Mouse (Mus musculus): Measurements from ENCODE around the gene Cyb5rl. TPM values are rescaled to one million over a fixed set of nuclear protein-coding genes. Genes with fewer than 3 reads are reported as not detected.
"Not testable (repeated sequence)": the region's sequence is repeated elsewhere in the genome, so short reads cannot be mapped to it uniquely, and the experiment has no call there.

Gene Cyb5rl
- polyA plus RNA-seq, 1 experiment from 2014 or later = 6.6 TPM

DNA sequence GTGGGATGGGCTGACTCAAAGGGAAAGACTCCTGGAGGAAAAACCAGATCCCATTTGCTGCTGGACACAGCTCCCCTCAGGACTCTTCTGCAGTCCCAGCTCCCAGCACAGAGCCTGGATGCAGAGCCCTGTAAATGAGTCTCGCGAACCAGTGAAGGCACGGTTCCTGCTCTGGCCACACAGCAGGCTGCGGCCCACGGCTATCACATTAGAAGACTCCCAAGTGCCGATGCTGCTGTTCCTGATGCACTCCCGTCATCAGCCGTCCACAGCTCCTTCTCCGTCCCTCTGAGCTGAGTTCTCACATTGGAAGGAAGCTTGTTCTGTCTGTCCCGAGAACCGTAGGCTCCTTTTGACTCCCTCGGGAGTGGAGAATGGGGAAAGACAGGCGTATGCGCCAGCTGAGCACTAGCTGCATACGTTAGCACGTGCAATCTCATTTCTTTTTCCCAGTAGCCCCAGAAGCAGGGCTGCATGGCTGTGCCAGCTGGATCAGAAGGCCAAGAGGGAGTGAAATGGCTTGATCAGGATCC, 30.1 kb downstream of the Cyb5rl start, which contains the start of gene Cdcp2:
TSS of gene Cdcp2 (plus strand) at position 51 of the 533 bp plus-strand sequence.
- 66% methylated on average over 16 of the region's 16 CpGs for WGBS
- Histone ChIP-seq H3K9me3 (no peaks in the 10 kb centered on the region), H3K9ac (no peak within 1 kb of the TSS), H3K27me3 (replicated peaks) (no peaks in the 10 kb centered on the region), H3K36me3 (no peaks in the 10 kb centered on the region), H3K4me2 (replicated peaks) (no peak within 1 kb of the TSS), H3K4me1 (replicated peaks) (peaks cover 8% of the 10 kb centered on the region; the same call in 1 of the 2 replicates), H3K27ac (no peak within 1 kb of the TSS), H3K4me3 (replicated peaks) (no peak within 1 kb of the TSS)
- ATAC-seq = no peak

DNA sequence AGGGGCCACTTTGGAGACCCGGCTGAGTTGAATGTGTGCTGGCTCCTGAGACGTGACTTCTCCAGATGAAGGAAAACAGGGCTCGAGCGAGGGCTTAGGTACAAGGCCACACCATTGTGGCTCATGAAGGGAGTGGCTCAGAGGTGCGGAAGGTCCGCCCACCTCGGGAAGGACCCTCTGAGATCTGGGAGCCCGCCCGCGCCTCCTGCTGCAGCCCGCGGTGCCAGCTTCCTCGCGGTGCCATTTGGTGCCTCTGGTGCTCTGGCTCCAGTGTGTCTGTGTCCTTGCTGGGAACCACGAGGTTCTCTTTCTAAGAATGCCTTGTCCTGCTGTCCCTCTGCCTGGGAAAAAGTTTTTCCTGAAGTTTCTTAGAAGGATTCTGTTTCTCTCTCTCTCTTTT, 31.1 kb downstream of the Cyb5rl start:
- Histone ChIP-seq H3K9me3 (no peaks in the 10 kb centered on the region), H3K27ac (no peak overlapping the region), H3K4me2 (replicated peaks) (no peak overlapping the region), H3K36me3 (no peaks in the 10 kb centered on the region), H3K4me1 (replicated peaks) (peaks cover 8% of the 10 kb centered on the region; the same call in 1 of the 2 replicates), H3K9ac (no peak overlapping the region), H3K27me3 (replicated peaks) (no peaks in the 10 kb centered on the region), H3K4me3 (replicated peaks) (no peak overlapping the region)
- WGBS = 42% methylated on average over 15 of the region's 15 CpGs
- no peak for ATAC-seq

DNA sequence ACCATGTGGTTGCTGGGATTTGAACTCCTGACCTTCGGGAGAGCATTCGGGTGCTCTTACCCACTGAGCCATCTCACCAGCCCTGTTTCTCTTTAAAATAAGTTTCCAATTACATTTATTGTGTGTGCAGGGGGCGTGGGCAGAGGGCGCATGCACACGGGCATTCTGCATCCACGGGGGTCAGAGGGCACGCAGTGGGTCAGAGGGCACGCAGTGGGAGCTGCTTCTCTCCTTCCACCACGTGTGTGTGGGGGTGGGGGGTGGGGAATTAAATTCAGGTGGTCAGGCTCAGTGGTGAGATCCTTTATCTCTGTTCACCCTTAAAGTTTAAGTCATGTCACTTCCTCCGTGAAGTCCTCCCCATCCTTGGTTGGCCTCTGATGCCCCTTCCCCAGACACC, 31.6 kb downstream of the Cyb5rl start:
- WGBS = 74% methylated on average over 10 of the region's 10 CpGs
- H3K27me3 ChIP-seq (replicated peaks) = no peaks in the 10 kb centered on the region
- no peak overlapping the region for H3K4me2 ChIP-seq (replicated peaks)
- H3K4me1 ChIP-seq (replicated peaks) = peaks cover 8% of the 10 kb centered on the region; the same call in 1 of the 2 replicates
- H3K27ac ChIP-seq = no peak overlapping the region
- no peak for ATAC-seq
- no peaks in the 10 kb centered on the region for H3K9me3 ChIP-seq
- no peak overlapping the region for H3K9ac ChIP-seq
- no peak overlapping the region for H3K4me3 ChIP-seq (replicated peaks)
- H3K36me3 ChIP-seq = no peaks in the 10 kb centered on the region

DNA sequence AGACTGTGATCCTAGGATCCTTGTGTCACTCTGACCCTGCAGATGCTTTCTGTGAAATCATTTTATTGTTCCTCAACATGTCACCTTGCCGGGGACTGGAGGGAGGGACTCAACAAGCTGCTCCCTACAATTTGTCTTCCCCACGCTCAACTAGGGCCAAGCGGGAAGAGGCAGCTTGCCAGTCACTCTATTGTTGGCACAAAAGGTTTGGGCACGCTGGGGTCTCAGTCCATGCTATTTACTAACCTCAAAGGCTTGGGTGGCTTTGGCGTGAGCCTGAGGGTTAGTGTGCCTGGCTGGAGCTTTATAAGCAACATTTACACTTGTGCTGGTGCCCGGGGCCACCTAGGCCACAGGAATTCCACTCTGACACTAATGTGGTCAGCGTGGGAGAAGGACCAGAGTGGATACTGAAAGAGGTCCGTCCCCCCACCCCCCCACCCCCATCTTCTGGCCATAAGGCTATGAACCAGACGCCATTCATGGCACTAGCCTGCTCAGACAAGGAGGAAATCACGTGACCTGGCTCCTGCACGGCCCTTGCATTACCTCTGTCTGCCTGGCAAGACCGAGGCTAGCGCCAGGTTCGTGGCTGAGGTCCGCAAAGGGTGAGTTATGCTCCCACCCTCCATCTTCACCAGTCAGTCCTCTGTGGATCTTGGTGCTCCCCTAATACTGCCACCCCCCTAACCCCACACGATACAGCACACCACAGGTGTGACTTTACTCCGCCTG, 32.2 kb downstream of the Cyb5rl start:
- WGBS = 72% methylated on average over 17 of the region's 17 CpGs
- Histone ChIP-seq H3K4me1 (replicated peaks) (peaks cover 8% of the 10 kb centered on the region; the same call in 1 of the 2 replicates), H3K9me3 (no peaks in the 10 kb centered on the region), H3K27me3 (replicated peaks) (no peaks in the 10 kb centered on the region), H3K27ac (no peak overlapping the region), H3K4me3 (replicated peaks) (no peak overlapping the region), H3K9ac (no peak overlapping the region), H3K36me3 (no peaks in the 10 kb centered on the region), H3K4me2 (replicated peaks) (no peak overlapping the region)
- no peak for ATAC-seq

DNA sequence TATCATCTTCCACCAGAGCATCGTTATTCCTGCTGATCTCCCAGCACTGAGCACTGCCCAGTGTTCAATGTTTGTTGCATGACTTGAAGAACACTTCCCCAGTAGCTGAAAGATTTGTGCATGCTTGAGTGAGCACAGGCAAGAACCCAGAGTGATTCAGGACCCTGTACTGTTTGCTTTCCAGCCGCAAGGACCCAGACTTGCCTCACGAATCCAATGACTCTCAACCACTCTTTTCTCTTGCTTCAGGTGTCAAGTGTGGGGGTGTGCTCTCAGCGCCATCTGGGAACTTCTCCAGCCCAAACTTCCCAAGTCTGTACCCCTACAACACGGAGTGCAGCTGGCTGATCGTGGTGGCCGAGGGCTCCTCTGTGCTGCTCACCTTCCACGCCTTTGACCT, 35.4 kb downstream of the Cyb5rl start:
- Histone ChIP-seq H3K9me3 (no peaks in the 10 kb centered on the region), H3K27ac (no peak overlapping the region), H3K4me2 (replicated peaks) (no peak overlapping the region), H3K4me3 (replicated peaks) (no peak overlapping the region), H3K4me1 (replicated peaks) (0 out of 2 replicates have a peak, but pooled peaks cover 6% of the 10 kb centered on the region), H3K36me3 (no peaks in the 10 kb centered on the region), H3K9ac (no peak overlapping the region), H3K27me3 (replicated peaks) (no peaks in the 10 kb centered on the region)
- WGBS = 73% methylated on average over 8 of the region's 8 CpGs
- no peak for ATAC-seq

DNA sequence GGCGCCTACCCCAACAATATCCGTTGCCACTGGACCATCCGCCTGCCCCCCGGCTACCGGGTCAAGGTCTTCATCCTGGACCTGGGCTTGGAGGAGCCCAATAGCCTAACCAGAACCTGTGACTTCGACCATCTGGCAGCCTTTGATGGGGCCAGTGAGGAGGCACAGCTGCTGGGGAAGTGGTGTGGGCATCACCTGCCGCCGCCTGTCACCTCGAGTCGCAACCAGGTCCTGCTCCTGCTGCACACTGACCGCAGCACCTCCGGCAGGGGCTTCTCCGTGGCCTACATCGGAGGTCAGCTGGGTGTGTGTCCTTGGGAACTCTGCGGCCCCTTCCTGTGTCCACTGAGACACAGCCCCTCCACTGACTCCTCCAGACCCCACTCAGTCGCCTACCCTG, 40.0 kb downstream of the Cyb5rl start:
- Histone ChIP-seq H3K4me2 (replicated peaks) (no peak overlapping the region), H3K27ac (no peak overlapping the region), H3K4me3 (replicated peaks) (no peak overlapping the region), H3K9me3 (no peaks in the 10 kb centered on the region), H3K36me3 (no peaks in the 10 kb centered on the region), H3K27me3 (replicated peaks) (no peaks in the 10 kb centered on the region), H3K4me1 (replicated peaks) (0 out of 2 replicates have a peak, but pooled peaks cover 6% of the 10 kb centered on the region), H3K9ac (no peak overlapping the region)
- 88% methylated on average over 16 of the region's 16 CpGs for WGBS
- no peak for ATAC-seq

DNA sequence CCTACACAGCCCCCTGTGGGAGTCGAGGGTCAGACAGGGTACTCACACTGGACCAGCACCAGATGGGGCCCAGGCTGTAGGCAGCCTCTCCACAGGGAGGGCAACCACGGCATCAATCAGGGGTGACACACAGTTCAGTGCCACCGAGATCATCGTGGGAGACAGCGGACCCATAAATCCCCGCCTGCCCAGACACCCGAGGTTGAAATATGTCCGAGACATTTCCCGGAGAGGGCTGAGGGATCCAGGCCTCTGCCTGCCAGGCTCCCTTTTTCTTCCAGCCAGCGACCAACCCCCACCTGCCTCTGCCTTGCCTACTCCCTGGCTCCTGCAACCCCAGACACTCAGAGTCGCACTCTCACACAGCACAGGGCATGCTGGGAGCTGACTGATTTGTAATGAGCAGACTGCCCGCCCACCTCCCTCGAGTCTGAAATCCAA, 41.5 kb downstream of the Cyb5rl start:
- H3K4me2 ChIP-seq (replicated peaks) = peak overlapping the region; percentile 19; the same call in 1 of the 2 replicates
- no peak overlapping the region for H3K4me3 ChIP-seq (replicated peaks)
- no peak overlapping the region for H3K9ac ChIP-seq
- 0 out of 2 replicates have a peak, but pooled peaks cover 6% of the 10 kb centered on the region for H3K4me1 ChIP-seq (replicated peaks)
- 26% methylated on average over 13 of the region's 13 CpGs for WGBS
- H3K36me3 ChIP-seq = no peaks in the 10 kb centered on the region
- no peaks in the 10 kb centered on the region for H3K27me3 ChIP-seq (replicated peaks)
- ATAC-seq = peak; percentile 55
- no peak overlapping the region for H3K27ac ChIP-seq
- no peaks in the 10 kb centered on the region for H3K9me3 ChIP-seq

DNA sequence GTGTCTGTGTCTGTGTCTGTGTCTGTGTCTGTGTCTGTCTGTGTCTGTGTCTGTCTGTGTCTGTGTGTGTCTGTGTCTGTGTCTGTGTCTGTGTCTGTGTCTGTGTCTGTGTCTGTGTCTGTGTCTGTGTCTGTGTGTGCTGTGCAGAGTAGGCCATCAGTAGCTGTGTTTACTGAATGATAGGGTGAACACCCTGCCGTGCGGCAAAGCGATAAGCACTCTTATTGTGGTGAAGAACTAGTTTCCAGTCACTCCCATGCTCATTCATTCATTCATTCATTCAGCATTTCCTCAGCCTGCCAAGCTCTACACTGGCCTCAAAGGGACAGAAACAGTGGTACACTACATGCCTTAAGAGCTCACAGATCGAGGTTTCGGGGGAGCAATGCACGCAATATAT, 42.4 kb downstream of the Cyb5rl start:
- H3K9ac ChIP-seq; ATAC-seq; H3K9me3 ChIP-seq; H3K4me3 ChIP-seq (replicated peaks); H3K36me3 ChIP-seq; H3K4me1 ChIP-seq (replicated peaks); H3K27ac ChIP-seq; H3K27me3 ChIP-seq (replicated peaks); H3K4me2 ChIP-seq (replicated peaks): not testable (repeated sequence)
- 89% methylated on average over 6 of the region's 6 CpGs for WGBS

DNA sequence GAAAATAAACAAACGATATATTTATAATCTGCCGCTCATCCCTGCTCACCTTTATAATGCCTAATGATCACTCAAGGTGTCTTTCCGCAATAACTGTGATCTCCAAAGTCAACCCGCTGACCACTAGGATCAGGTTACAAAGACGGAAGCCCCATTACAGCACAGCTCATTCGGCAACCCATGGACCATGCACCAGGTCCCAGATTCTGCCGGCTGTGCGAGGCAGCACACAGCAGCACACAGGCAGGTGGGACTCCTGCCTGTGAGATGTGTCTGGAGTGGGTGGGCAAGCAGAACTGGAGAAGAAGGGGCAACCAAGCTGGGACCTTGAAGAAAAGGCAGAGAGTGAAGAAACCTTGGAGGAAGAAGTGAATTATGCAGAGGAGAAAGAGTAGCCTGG, 47.5 kb downstream of the Cyb5rl start:
- no peak for ATAC-seq
- 33% methylated on average over 8 of the region's 8 CpGs for WGBS
- no peak overlapping the region for H3K4me2 ChIP-seq (replicated peaks)

DNA sequence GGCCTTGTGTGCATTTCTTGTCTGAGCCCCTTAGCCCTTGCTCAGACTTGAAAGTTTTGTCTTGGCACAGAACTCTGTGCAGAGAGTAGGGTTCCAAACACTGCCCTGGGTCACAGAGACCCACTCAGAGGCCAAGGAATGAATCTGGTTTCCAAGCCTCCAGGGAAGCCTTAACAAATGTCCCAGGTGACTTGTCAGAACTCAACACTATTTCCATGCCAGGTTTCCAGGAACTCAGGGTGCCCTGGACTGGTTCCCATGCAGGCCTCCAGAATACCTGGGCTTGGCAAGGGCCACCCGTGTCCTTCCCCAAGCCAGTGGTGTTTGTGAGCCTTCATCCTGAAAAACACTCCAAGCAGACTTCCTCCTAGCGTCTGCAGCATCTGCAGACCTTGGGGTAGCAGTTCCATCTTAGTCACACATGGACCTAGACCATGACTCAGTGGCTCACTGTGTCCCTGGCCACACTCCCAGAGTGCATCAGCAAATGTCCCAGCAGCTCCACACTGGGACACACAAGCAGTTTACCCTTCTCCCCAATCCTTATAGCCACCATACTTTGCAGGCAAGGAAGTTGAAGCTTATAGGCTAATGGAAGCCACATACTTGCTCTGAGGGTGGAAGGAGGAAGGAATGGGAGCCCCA, 51.1 kb downstream of the Cyb5rl start:
- ATAC-seq = no peak
- Histone ChIP-seq H3K36me3 (no peaks in the 10 kb centered on the region), H3K4me3 (replicated peaks) (no peak overlapping the region), H3K4me1 (replicated peaks) (peaks cover 8% of the 10 kb centered on the region; the same call in 1 of the 2 replicates), H3K9me3 (no peaks in the 10 kb centered on the region), H3K27ac (no peak overlapping the region), H3K4me2 (replicated peaks) (no peak overlapping the region), H3K27me3 (replicated peaks) (no peaks in the 10 kb centered on the region), H3K9ac (no peak overlapping the region)
- WGBS = 83% methylated on average over 2 of the region's 2 CpGs

More for the DNA sequence above, 47.5 kb downstream of the Cyb5rl start:
- H3K36me3 ChIP-seq = no peaks in the 10 kb centered on the region
- no peak overlapping the region for H3K4me3 ChIP-seq (replicated peaks)
- no peaks in the 10 kb centered on the region for H3K4me1 ChIP-seq (replicated peaks)
- H3K9me3 ChIP-seq = no peaks in the 10 kb centered on the region
- no peaks in the 10 kb centered on the region for H3K27me3 ChIP-seq (replicated peaks)
- H3K9ac ChIP-seq = no peak overlapping the region
- H3K27ac ChIP-seq = no peak overlapping the region

DNA sequence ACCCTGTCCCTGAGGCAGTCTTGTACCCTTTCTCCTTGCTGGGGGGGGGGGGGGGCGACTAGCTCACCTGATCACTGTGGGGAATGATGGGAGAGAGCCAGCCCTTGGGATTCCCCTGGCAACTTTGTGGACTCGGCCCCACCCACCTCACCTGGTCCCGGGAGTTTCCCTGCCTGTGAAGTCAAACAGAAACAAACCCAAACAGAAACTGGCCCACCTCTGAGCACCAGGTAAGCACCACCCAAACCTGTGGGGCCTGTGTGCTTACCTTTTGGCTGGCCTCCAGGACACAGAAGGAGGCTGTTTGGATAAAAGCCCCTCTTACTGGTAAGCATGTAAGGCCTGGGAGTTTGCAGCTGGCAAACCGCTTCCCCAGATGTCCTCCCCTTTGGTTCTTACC, 52.3 kb downstream of the Cyb5rl start:
- no peak overlapping the region for H3K9ac ChIP-seq
- no peak overlapping the region for H3K4me2 ChIP-seq (replicated peaks)
- no peak overlapping the region for H3K4me3 ChIP-seq (replicated peaks)
- no peaks in the 10 kb centered on the region for H3K9me3 ChIP-seq
- peaks cover 10% of the 10 kb centered on the region; the same call in 1 of the 2 replicates for H3K4me1 ChIP-seq (replicated peaks)
- WGBS = 54% methylated on average over 4 of the region's 4 CpGs
- no peaks in the 10 kb centered on the region for H3K36me3 ChIP-seq
- peak; percentile 41; the same call in 1 of the 2 replicates for ATAC-seq
- H3K27me3 ChIP-seq (replicated peaks) = no peaks in the 10 kb centered on the region
- H3K27ac ChIP-seq = no peak overlapping the region

DNA sequence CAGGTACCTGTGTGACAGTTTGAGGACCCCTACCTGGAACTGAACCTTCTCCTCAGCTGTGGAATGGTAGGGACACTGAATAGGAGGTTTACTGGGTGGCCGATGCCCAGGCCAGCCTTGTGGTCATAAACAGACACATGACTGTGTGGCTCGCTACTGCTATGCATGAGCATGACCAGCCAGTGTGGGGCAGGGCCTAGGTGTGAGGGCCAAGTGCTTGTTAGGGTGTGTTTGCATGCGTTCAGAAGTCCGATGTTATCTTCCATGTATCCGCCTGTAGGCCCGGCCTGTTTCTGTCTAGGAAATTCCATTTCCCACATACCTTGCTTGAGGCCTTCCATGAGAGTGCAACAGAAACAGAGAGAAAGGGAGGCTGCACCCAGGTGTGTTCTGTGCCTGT, 53.9 kb downstream of the Cyb5rl start:
- no peak overlapping the region for H3K4me2 ChIP-seq (replicated peaks)
- H3K36me3 ChIP-seq = no peaks in the 10 kb centered on the region
- H3K9ac ChIP-seq = no peak overlapping the region
- WGBS = 70% methylated on average over 6 of the region's 6 CpGs
- no peak for ATAC-seq
- H3K4me1 ChIP-seq (replicated peaks) = peaks cover 10% of the 10 kb centered on the region
- H3K27me3 ChIP-seq (replicated peaks) = no peaks in the 10 kb centered on the region
- H3K27ac ChIP-seq = no peak overlapping the region
- H3K4me3 ChIP-seq (replicated peaks) = no peak overlapping the region
- H3K9me3 ChIP-seq = no peaks in the 10 kb centered on the region

All from intestine, embryonic 15.5 days (tissue).